ENCODE assay signal across 30 mouse cellular contexts in the genomic region with DNA sequence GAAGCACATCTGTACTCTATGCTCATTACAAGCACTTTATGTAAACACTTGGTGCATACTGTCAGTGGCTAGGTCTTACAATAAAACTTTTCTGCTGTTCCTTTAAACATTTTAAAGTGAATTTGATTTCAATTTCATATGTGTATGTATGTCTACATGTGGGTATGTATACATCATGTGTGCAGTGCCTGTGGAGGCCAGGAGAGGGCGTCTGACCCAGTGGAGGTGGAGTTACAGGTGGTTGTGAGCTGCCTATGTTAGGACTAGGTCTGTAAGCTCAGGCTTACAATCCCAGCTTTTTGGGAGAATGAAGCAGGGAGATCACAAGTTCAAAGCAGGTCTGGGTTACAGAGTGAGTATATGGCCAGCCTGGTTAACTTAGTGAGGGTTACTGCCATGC. TPM values are rescaled to one million over a fixed set of nuclear protein-coding genes. Genes with fewer than 3 reads are reported as not detected.
DNase-seq lines count a peak whose midpoint lies in the region; ATAC-seq and TF ChIP-seq lines count a peak whose summit lies in the region.
"Had no signal": no experiment of that assay in that cellular context is flagged by ENCODE, and none has a peak within 500 bp of the region (broad histone marks: within the 10 kb centered on the region; RNA-seq: fewer than 3 reads in every experiment).

No protein-coding gene starts in this region.

- H3K9me3 ChIP-seq in forebrain, postnatal 0 days (ENCODE audit: low read length) = no peaks in the 10 kb centered on the region
- no peaks in the 10 kb centered on the region for H3K9me3 ChIP-seq in forebrain, embryonic 14.5 days (replicated peaks; ENCODE audit: control insufficient read depth, low read length)
- H3K9me3 ChIP-seq in E14TG2a.4 (ENCODE audit: low read length) = no peaks in the 10 kb centered on the region
- H3K9me3 ChIP-seq: embryonic facial prominence, embryonic 15.5 days; forebrain, embryonic 15.5 days; hindbrain, embryonic 13.5 days; intestine, embryonic 15.5 days; liver, embryonic 13.5 days; lung, embryonic 15.5 days; midbrain, embryonic 15.5 days; neural tube, embryonic 13.5 days had no signal

- no peaks in the 10 kb centered on the region for H3K4me1 ChIP-seq in forebrain, postnatal 0 days (ENCODE audit: insufficient read depth)
- H3K4me1 ChIP-seq in forebrain, embryonic 14.5 days (ENCODE audit: control insufficient read depth, insufficient read depth, low read length) = no peaks in the 10 kb centered on the region
- peaks cover 2% of the 10 kb centered on the region; the same call in 1 of the 2 replicates for H3K4me1 ChIP-seq in E14TG2a.4 (replicated peaks; ENCODE audit: low read depth, low read length)
- H3K4me1 ChIP-seq: embryonic facial prominence, embryonic 15.5 days; intestine, embryonic 15.5 days; liver, embryonic 13.5 days; lung, embryonic 15.5 days; midbrain, embryonic 15.5 days had no signal

- H3K4me2 ChIP-seq in forebrain, postnatal 0 days (ENCODE audit: low read depth) = no peak overlapping the region
- H3K4me2 ChIP-seq in forebrain, embryonic 14.5 days (ENCODE audit: low read length) = no peak overlapping the region
- H3K4me2 ChIP-seq: embryonic facial prominence, embryonic 15.5 days; forebrain, embryonic 15.5 days; hindbrain, embryonic 13.5 days; intestine, embryonic 15.5 days; liver, embryonic 13.5 days; lung, embryonic 15.5 days; midbrain, embryonic 15.5 days; neural tube, embryonic 13.5 days had no signal

- WGBS in forebrain, postnatal 0 days = 88% methylated on average over 1 of the region's 1 CpGs
- 86% methylated on average over 1 of the region's 1 CpGs for WGBS in forebrain, embryonic 14.5 days

- TF ChIP-seq CTCF in forebrain, postnatal 0 days (IDR thresholded peaks at IDR 0.05; ENCODE audit: low read depth) = peak; percentile 19; the same call in 1 of the 2 replicates
- peak; percentile 42 for TF ChIP-seq CTCF in layer of hippocampus, adult 2 months (conservative IDR thresholded peaks at IDR 0.05)
- peak; percentile 52 for TF ChIP-seq CTCF in E14TG2a.4 (conservative IDR thresholded peaks at IDR 0.05; ENCODE audit: low read length)
- peak; percentile 8; the same call in 1 of the 2 replicates for TF ChIP-seq CTCF in brain, embryonic 14.5 days (IDR thresholded peaks at IDR 0.05; ENCODE audit: borderline replicate concordance, extremely low read depth, insufficient read depth, insufficient read length)

- ATAC-seq in forebrain, postnatal 0 days = no peak
- ATAC-seq in forebrain, embryonic 14.5 days = no peak
- no peak for ATAC-seq in CD4-positive, CD25-positive, alpha-beta regulatory T cell, adult 4 months
- ATAC-seq: activated CD4-positive, CD25-positive, alpha-beta regulatory T cell, adult 4 months; forebrain, embryonic 15.5 days; intestine, embryonic 15.5 days; midbrain, embryonic 15.5 days; Patski had no signal

- no peaks in the 10 kb centered on the region for H3K27me3 ChIP-seq in forebrain, postnatal 0 days (ENCODE audit: insufficient read depth, low read length)
- no peaks in the 10 kb centered on the region for H3K27me3 ChIP-seq in forebrain, embryonic 14.5 days (replicated peaks; ENCODE audit: control insufficient read depth, insufficient read depth, low read length)
- H3K27me3 ChIP-seq in E14TG2a.4 (ENCODE audit: insufficient read depth, low read length) = no peaks in the 10 kb centered on the region
- H3K27me3 ChIP-seq: embryonic facial prominence, embryonic 15.5 days; forebrain, embryonic 15.5 days; hindbrain, embryonic 13.5 days; intestine, embryonic 15.5 days; liver, embryonic 13.5 days; lung, embryonic 15.5 days; midbrain, embryonic 15.5 days; neural tube, embryonic 13.5 days; Patski had no signal

- no peak for TF ChIP-seq POLR2A in brain, embryonic 14.5 days (IDR thresholded peaks at IDR 0.05; ENCODE audit: borderline replicate concordance, extremely low read depth, insufficient read depth, insufficient read length, poor library complexity, severe bottlenecking)

- no peak overlapping the region for H3K9ac ChIP-seq in forebrain, postnatal 0 days
- no peak overlapping the region for H3K9ac ChIP-seq in forebrain, embryonic 14.5 days (ENCODE audit: low read length)
- H3K9ac ChIP-seq: embryonic facial prominence, embryonic 15.5 days; forebrain, embryonic 15.5 days; hindbrain, embryonic 13.5 days; intestine, embryonic 15.5 days; liver, embryonic 13.5 days; lung, embryonic 15.5 days; midbrain, embryonic 15.5 days; neural tube, embryonic 13.5 days had no signal

- H3K4me3 ChIP-seq in forebrain, postnatal 0 days (ENCODE audit: low read depth, low read length) = no peak overlapping the region
- H3K4me3 ChIP-seq in forebrain, embryonic 14.5 days (ENCODE audit: low read depth, low read length) = no peak overlapping the region
- no peak overlapping the region for H3K4me3 ChIP-seq in layer of hippocampus, adult 2 months
- no peak overlapping the region for H3K4me3 ChIP-seq in E14TG2a.4 (replicated peaks; ENCODE audit: low read length)
- H3K4me3 ChIP-seq: embryonic facial prominence, embryonic 15.5 days; forebrain, embryonic 15.5 days; hindbrain, embryonic 13.5 days; intestine, embryonic 15.5 days; liver, embryonic 13.5 days; lung, embryonic 15.5 days; midbrain, embryonic 15.5 days; myocyte; neural tube, embryonic 13.5 days had no signal

- H3K27ac ChIP-seq in forebrain, postnatal 0 days (ENCODE audit: low read depth, low read length) = no peak overlapping the region
- H3K27ac ChIP-seq in forebrain, embryonic 14.5 days (ENCODE audit: low read depth, low read length) = no peak overlapping the region
- H3K27ac ChIP-seq in layer of hippocampus, adult 2 months = no peak overlapping the region
- H3K27ac ChIP-seq: embryonic facial prominence, embryonic 15.5 days; forebrain, embryonic 15.5 days; hindbrain, embryonic 13.5 days; intestine, embryonic 15.5 days; liver, embryonic 13.5 days; lung, embryonic 15.5 days; midbrain, embryonic 15.5 days; neural tube, embryonic 13.5 days had no signal

- DNase-seq in forebrain, postnatal 0 days = no peak
- no peak for DNase-seq in forebrain, embryonic 14.5 days (ENCODE audit: low spot score)
- DNase-seq in layer of hippocampus, adult 2 months (ENCODE audit: low spot score in 2 of 2) = no peak
- no peak for DNase-seq in layer of hippocampus, adult 9-11 months
- DNase-seq in brain, embryonic 14.5 days (ENCODE audit: low read depth) = no peak
- DNase-seq: adrenal gland, adult 8-10 months; cerebellum, adult 8-10 months; gastrocnemius, postnatal 14 days; heart, adult 18-20 months; kidney, adult 9 months; kidney, postnatal 4 days; liver, embryonic 13.5 days; lung, postnatal 4 days; thymus, adult 18-20 months; thymus, postnatal 36 days had no signal

- peaks cover 3% of the 10 kb centered on the region; the same call in 1 of the 2 replicates for H3K36me3 ChIP-seq in forebrain, postnatal 0 days (ENCODE audit: insufficient read depth)
- no peaks in the 10 kb centered on the region for H3K36me3 ChIP-seq in forebrain, embryonic 14.5 days (ENCODE audit: control insufficient read depth, insufficient read depth, low read length)
- no peaks in the 10 kb centered on the region for H3K36me3 ChIP-seq in E14TG2a.4 (ENCODE audit: insufficient read depth, low read length)
- H3K36me3 ChIP-seq: forebrain, embryonic 15.5 days; intestine, embryonic 15.5 days; lung, embryonic 15.5 days; midbrain, embryonic 15.5 days; neural tube, embryonic 13.5 days had no signal

RNA-seq across cellular contexts. Expression of gene Skor1, which starts 20.4 kb away (rescaled TPM):
- 0.69 and 1.0 TPM in 2 replicates for total RNA-seq in forebrain, postnatal 0 days (2014; rRNA removed)
- 0.30 and 0.35 TPM in 2 replicates for polyA plus RNA-seq in forebrain, postnatal 0 days (2015; fragmentation: Nextera tagmentation; extraction: Ambion mirVana)
- 0.27 and 0.30 TPM in 2 replicates for polyA plus RNA-seq in forebrain, embryonic 14.5 days (2014; fragmentation: Nextera tagmentation; extraction: Ambion mirVana)
- under 1 TPM; 0.20 to 0.27 TPM for total RNA-seq in layer of hippocampus, adult 2 months (2021)
- polyA plus RNA-seq in brain, embryonic 14.5 days (2012; rRNA removed) = 3.7 and 16.7 TPM in 2 replicates
- polyA plus RNA-seq in CD4-positive, CD25-positive, alpha-beta regulatory T cell, adult 4 months (2017; shearing (Covaris generic)) = not detected
- total RNA-seq: heart, adult 18-20 months; heart, postnatal 25 days; megakaryocyte-erythroid progenitor cell, adult 5-6 weeks had no signal
- polyA plus RNA-seq: activated CD4-positive, CD25-positive, alpha-beta regulatory T cell, adult 4 months; embryonic facial prominence, embryonic 15.5 days; heart, embryonic 14.5 days; intestine, embryonic 15.5 days; liver, embryonic 13.5 days; lung, embryonic 15.5 days had no signal
